Mouse (Mus musculus): ENCODE measurements at regions not wholly inside any gene's neighbourhood (a gene's known extent, or its start where the extent isn't known, plus 50 kb on each side); places are given as distances from the start of the nearest gene placed in this dataset.

DNA sequence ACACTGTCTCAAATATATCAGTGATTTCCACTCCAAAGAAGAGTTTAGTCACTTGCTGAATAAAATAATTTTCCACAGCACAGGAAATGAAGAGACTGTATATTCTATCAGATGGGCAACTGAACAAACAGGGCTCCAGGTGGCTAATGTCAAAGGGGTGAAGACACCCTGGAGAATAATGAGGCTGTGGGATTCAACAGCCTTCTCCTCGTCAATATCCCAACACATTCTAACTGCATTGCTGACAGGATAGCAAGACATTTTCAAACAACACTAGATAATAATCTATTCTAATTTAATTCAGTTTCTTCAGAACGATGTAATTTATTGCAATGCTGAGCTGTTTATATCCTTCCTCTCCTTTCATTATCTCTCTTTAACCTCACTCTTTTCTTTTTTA, 134.4 kb upstream of the Klhl13 start:
- no peak for DNase-seq (ENCODE audit: low read depth, low spot score)

DNA sequence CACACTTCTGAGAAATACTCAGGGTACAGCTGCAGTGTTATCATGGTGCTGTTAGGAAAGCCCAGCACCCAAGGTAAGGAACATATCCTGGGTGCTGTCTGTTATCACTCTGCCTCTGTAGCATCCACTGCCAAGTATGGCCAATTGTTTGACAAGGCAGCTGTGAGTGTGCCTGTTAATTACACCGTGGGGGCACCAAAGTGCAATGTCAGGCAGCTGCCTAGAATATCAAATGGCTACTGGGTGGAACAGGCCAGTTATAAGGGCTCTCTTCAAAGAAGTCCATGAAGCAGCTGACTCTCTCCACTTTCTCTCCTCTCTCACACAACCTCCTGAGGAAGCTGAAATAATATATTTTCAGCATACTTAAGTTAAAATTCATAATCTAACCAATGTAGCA, 130.3 kb upstream of the Klhl13 start:
- DNase-seq (ENCODE audit: low read depth, low spot score): peak; percentile 2

DNA sequence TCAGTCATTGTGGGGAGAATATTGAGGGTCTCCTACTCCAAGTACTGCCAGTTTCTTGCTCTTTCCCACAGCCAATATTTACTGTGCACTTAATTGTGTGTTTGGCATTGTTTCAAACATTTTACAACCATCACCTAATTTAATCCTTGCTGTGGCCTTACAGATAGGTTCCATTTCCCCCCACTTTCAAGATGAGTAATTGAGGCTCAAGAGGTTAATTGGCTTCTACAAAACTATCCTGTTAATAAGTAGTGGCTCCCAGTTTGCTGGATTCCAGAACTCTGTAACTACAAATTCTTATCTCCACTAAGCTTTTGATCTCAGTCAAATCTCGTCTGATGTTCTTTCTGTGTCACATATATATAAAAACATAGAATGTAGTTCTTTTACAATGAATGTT, 112.0 kb upstream of the Klhl13 start:
- no peak for DNase-seq (ENCODE audit: low read depth, low spot score)

DNA sequence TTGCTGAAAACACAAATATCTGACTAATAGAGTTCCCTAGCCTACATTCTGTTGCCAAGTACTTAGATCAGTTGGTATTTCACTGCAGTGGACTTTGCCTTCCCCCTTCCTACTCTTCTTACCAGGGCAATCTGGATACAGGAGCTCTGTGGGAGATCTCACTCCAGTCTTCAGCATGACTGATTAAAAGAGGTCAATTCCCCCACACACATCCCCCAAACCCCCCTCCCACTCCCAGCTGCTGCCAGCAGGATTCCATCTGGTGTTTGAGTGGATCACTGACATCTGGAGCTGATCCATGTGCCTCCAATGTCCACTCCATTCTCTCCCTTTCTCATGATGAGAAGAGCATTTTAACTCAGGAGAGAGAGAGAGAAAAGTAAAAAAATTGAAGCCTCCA, 101.1 kb upstream of the Klhl13 start:
- no peak for DNase-seq (ENCODE audit: low read depth, low spot score)

DNA sequence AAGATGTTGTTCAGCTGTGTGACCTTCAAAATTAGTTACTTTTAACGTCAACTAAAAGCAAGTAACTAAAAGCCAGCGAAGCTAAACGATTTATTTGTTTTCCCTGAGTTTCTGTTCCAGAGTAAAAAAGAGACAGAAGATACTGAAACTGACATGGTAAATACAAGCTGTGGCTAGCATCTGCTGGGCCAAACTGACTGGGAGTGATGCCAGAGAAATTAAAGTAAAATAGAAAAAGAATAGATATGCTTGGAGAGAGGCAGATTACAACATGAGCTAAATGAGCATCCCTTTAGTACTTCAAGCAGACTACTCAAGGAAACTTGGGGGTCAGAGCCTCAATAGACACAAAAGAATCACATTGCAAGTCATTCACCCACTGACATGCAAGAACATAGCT, 88.7 kb upstream of the Klhl13 start:
- no peak for DNase-seq (ENCODE audit: low read depth, low spot score)

DNA sequence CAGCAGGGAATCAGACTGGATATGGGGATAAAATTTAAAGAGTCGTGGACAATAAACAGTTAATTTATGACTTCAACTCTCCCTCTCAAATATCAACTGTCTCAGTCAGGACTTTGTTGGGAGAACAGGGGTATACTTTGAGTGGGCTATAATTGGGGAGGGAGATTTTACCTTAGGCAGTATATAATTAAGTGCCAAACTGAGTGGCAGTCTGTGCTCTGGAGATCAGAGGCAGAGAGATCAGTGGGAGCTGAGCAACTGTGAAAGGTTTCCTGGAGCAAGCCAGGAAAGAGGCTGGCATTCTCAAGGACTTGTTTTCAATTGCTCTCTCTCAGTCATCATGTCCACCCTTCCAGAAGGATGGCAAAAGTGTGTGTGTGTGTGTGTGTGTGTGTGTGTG, 57.9 kb upstream of the Klhl13 start:
- no peak for DNase-seq (ENCODE audit: low read depth, low spot score)

DNA sequence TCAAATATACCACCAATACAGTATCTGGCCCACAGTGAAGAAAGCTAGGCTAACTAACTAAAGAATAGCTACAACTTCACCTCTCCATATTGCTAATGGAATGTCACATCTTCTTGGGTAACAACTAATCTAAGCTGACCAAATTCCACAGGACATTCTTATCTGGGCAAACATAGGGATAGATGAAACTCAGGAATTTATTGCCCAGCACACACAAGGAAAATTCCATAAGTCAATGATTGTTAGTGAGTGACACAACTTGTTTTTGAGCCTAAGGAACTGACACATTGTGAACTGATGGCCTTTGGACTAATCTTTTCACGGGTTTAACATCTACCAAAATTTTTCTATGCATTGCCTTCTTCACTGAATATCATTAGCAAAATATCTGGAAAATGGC, 52.6 kb upstream of the Klhl13 start:
- no peak for DNase-seq (ENCODE audit: low read depth, low spot score)

Data from A20 (cell line).